Mouse (Mus musculus) megakaryocyte, adult 5-6 weeks (primary cell): ENCODE measurements around the gene Vrk3. TPM values are rescaled to one million over a fixed set of nuclear protein-coding genes. Genes with fewer than 3 reads are reported as not detected.

Experiments used
- ATAC-seq: 2 replicates; pipeline ENCODE4 v1.8.0; 2016; ENCODE audit warnings: mild to moderate bottlenecking, inconsistent platforms; ENCODE audit not compliant: poor library complexity, severe bottlenecking
- total RNA-seq, 2 experiments: library from RNA; stranded (forward) in 1 of 2; stranded (reverse) in 1 of 2; fragments of 153-499, 151-499 nt in 1 of 2; fragments of 221-1000, 200-1000 nt in 1 of 2; gene quantifications; 2 replicates each; pipeline versions ENCODE4 v1.2.3 to v1.2.4; 2015 to 2017

The Vrk3 gene
- total RNA-seq, 2 experiments from 2014 or later: 48.8 to 51.5 TPM

DNA sequence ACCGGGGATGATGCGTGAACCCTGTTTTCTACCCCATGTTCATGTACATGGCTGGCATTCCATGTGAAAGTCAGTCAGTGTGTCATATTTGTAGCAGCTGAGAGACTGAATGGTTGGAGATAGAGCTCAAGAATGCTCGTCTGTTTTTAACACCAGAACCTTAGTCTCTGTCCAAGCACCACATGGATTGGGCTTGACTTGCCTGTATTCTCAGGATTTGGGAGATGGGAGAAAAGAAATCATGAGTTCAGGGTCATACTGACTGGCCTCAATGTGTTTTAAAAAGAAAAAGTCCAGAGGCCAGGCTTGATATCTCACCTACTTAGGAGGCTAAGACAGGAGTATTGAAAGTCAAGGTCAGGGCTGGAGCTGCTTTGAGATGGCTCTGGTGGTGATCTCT is 69.2 kb downstream of the Vrk3 start:
- ATAC-seq: no peak

DNA sequence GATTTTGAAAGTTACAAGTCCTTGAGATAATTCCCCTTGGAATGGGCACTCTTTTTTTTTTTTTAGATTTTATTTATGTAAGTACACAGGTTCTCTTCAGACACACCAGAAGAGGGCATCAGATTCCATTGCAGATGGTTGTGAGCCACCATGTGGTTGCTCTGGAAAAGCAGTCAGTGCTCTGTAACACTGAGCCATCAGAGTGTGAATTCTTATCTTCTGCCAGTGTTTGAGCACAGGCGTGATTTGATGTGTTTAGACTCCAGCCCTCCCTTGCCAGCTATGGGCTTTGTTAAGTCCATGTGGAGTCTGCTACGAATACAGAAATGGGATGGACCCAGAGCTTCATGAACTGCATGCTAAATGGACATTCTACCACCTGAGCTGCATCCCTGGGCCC is 70.0 kb downstream of the Vrk3 start:
- no peak for ATAC-seq

DNA sequence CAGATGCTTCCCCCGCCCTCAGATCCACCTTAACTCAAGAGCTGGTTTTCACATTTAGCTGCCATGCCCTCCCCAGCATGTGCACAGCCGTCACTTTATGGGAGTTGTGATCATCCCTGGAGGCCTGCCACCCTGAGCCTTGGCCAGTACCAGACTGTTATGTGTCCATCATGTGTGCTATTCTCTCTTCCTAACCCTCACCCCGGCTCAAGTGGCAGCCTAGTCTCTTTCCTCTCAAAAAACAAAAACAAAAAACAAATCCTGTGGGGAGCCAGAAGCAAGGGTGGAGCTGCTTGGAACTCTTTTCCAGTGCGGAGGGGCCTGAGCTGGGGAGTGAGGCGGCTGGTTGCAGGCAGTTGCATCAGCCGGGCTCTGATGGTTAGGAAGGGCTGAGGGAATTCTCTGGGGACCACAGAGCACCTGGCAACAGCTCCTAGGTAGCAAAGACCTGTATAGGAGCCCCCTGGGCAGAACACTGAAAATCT is 70.6 kb downstream of the Vrk3 start:
- no peak for ATAC-seq

DNA sequence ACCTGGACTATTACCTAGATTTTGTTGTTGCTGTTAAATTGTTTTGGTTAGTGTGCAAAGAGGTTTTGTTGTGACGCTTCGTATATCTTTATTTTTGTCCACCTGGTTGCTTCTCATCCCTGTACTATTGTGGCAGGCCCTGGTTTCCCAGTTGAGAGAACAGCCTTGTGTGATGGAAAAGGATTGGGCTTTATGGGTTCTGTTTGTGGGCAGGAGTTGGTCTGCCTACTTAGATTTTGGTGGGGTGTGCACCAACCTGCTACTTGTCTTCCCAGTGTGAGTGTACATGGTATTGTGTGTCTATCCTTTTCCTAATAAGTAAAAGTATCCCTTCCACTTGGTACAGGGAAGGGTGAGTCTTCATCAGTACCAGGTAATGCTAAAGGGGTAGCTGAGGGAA is 71.2 kb downstream of the Vrk3 start:
- no peak for ATAC-seq

GRCm38 (mm10) chr7:44819863-44820262 is 71.7 kb downstream of the Vrk3 start:
- ATAC-seq: no peak

- ATAC-seq: no peak
These were observed 72.3 kb downstream of the Vrk3 start for GRCm38 (mm10) chr7:44820525-44820924.

- ATAC-seq: no peak
These were observed 73.6 kb downstream of the Vrk3 start for GRCm38 (mm10) chr7:44821666-44822448.

GRCm38 (mm10) chr7:44823409-44823808 is 75.2 kb downstream of the Vrk3 start:
- ATAC-seq: no peak

- ATAC-seq: peak; percentile 85
These were observed 76.7 kb downstream of the Vrk3 start for GRCm38 (mm10) chr7:44824872-44825271.

DNA sequence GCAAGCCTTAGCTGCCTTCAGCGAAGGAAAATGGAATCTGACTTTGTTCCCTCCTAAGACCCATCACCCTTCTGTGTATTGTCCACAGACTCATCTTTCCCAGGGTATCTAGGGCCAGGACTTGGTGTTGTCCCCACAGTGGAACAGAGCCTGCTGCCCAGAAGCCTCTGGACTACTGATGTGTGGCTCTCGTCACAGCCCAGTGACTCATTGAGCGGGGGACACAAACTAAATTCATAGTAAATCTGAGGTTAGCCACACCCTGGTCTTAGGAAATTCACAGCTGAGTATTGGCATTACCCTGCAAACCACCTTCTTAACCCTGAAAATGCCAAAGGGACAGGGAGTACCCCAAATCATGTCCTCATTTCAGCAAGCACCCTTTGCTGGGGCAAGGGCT is 78.6 kb downstream of the Vrk3 start:
- ATAC-seq: peak; percentile 44

Other genes starting within 250 kb of the Vrk3 start
- not detected in 2 replicates for gene Mybpc2, start 223.8 kb upstream of the Vrk3 start, total RNA-seq (2015)
- gene Mybpc2, start 223.8 kb upstream of the Vrk3 start, total RNA-seq (2017): not detected in 2 replicates
- gene Spib, start 216.3 kb upstream of the Vrk3 start, total RNA-seq (2015): 3.2 and 3.8 TPM in 2 replicates
- 4.1 and 6.4 TPM in 2 replicates for gene Spib, start 216.3 kb upstream of the Vrk3 start, total RNA-seq (2017)
- 36.1 and 44.3 TPM in 2 replicates for gene Pold1, start 199.6 kb upstream of the Vrk3 start, total RNA-seq (2015)
- 39.4 and 48.4 TPM in 2 replicates for gene Pold1, start 199.6 kb upstream of the Vrk3 start, total RNA-seq (2017)
- gene Nr1h2, start 194.5 kb upstream of the Vrk3 start, total RNA-seq (2015): 47.4 and 51.5 TPM in 2 replicates
- 50.7 and 70.7 TPM in 2 replicates for gene Nr1h2, start 194.5 kb upstream of the Vrk3 start, total RNA-seq (2017)
- gene Napsa, start 176.0 kb upstream of the Vrk3 start, total RNA-seq (2015): 473 and 485 TPM in 2 replicates
- gene Napsa, start 176.0 kb upstream of the Vrk3 start, total RNA-seq (2017): 207 and 235 TPM in 2 replicates
- gene Kcnc3, start 157.7 kb upstream of the Vrk3 start, total RNA-seq (2015): 0.41 and 0.67 TPM in 2 replicates
- gene Kcnc3, start 157.7 kb upstream of the Vrk3 start, total RNA-seq (2017): not detected in 2 replicates
- not detected in 2 replicates for gene Myh14, start 77.6 kb upstream of the Vrk3 start, total RNA-seq (2015)
- not detected in 2 replicates for gene Myh14, start 77.6 kb upstream of the Vrk3 start, total RNA-seq (2017)
- gene Izumo2, start 39.7 kb upstream of the Vrk3 start, total RNA-seq (2015): not detected in 2 replicates
- not detected in 2 replicates for gene Izumo2, start 39.7 kb upstream of the Vrk3 start, total RNA-seq (2017)
- gene Zfp473, start 2.6 kb downstream of the Vrk3 start, total RNA-seq (2015): 1.4 and 1.5 TPM in 2 replicates
- 1.8 and 2.3 TPM in 2 replicates for gene Zfp473, start 2.6 kb downstream of the Vrk3 start, total RNA-seq (2017)
- gene Nup62, start 67.7 kb downstream of the Vrk3 start, total RNA-seq (2015): 25.3 and 28.5 TPM in 2 replicates
- 55.7 and 65.8 TPM in 2 replicates for gene Nup62, start 67.7 kb downstream of the Vrk3 start, total RNA-seq (2017)
- 0.38 and 1.9 TPM in 2 replicates for gene Il4i1, start 68.0 kb downstream of the Vrk3 start, total RNA-seq (2015)
- 1.5 TPM in 1 of 2 replicates, not detected in the other for gene Il4i1, start 68.0 kb downstream of the Vrk3 start, total RNA-seq (2017)
- 2.1 and 2.6 TPM in 2 replicates for gene Atf5, start 68.2 kb downstream of the Vrk3 start, total RNA-seq (2015)
- gene Atf5, start 68.2 kb downstream of the Vrk3 start, total RNA-seq (2017): 1.9 and 5.3 TPM in 2 replicates
- 4.7 and 6.5 TPM in 2 replicates for gene Akt1s1, start 100.6 kb downstream of the Vrk3 start, total RNA-seq (2015)
- 8.0 and 9.6 TPM in 2 replicates for gene Akt1s1, start 100.6 kb downstream of the Vrk3 start, total RNA-seq (2017)
- 12.5 and 17.6 TPM in 2 replicates for gene Tbc1d17, start 100.7 kb downstream of the Vrk3 start, total RNA-seq (2015)
- 13.0 and 14.8 TPM in 2 replicates for gene Tbc1d17, start 100.7 kb downstream of the Vrk3 start, total RNA-seq (2017)
- gene Pnkp, start 108.7 kb downstream of the Vrk3 start, total RNA-seq (2015): 75.1 and 89.7 TPM in 2 replicates
- gene Pnkp, start 108.7 kb downstream of the Vrk3 start, total RNA-seq (2017): 109 and 129 TPM in 2 replicates
- gene Ptov1, start 121.4 kb downstream of the Vrk3 start, total RNA-seq (2015): 21.3 and 29.0 TPM in 2 replicates
- 5.9 and 8.7 TPM in 2 replicates for gene Ptov1, start 121.4 kb downstream of the Vrk3 start, total RNA-seq (2017)
- gene Med25, start 144.3 kb downstream of the Vrk3 start, total RNA-seq (2015): 19.4 and 23.7 TPM in 2 replicates
- gene Med25, start 144.3 kb downstream of the Vrk3 start, total RNA-seq (2017): 8.6 and 9.0 TPM in 2 replicates
- 4.6 and 4.7 TPM in 2 replicates for gene Fuz, start 147.7 kb downstream of the Vrk3 start, total RNA-seq (2015)
- 11.1 and 11.3 TPM in 2 replicates for gene Fuz, start 147.7 kb downstream of the Vrk3 start, total RNA-seq (2017)
- gene Ap2a1, start 181.1 kb downstream of the Vrk3 start, total RNA-seq (2015): 33.2 and 36.1 TPM in 2 replicates
- 20.2 and 33.6 TPM in 2 replicates for gene Ap2a1, start 181.1 kb downstream of the Vrk3 start, total RNA-seq (2017)
- gene Tsks, start 194.8 kb downstream of the Vrk3 start, total RNA-seq (2015): not detected in 2 replicates
- not detected in 2 replicates for gene Tsks, start 194.8 kb downstream of the Vrk3 start, total RNA-seq (2017)
- gene Cpt1c, start 226.4 kb downstream of the Vrk3 start, total RNA-seq (2015): not detected in 2 replicates
- 0.12 TPM in 1 of 2 replicates, not detected in the other for gene Cpt1c, start 226.4 kb downstream of the Vrk3 start, total RNA-seq (2017)
- 48.4 and 55.7 TPM in 2 replicates for gene Prmt1, start 238.2 kb downstream of the Vrk3 start, total RNA-seq (2015)
- 40.0 and 42.9 TPM in 2 replicates for gene Prmt1, start 238.2 kb downstream of the Vrk3 start, total RNA-seq (2017)
- 60.8 and 76.8 TPM in 2 replicates for gene Irf3, start 249.2 kb downstream of the Vrk3 start, total RNA-seq (2015)
- 84.8 and 89.4 TPM in 2 replicates for gene Irf3, start 249.2 kb downstream of the Vrk3 start, total RNA-seq (2017)